Mouse (Mus musculus): Measurements from ENCODE around the gene Lax1. TPM values are rescaled to one million over a fixed set of nuclear protein-coding genes. Genes with fewer than 3 reads are reported as not detected.

Gene Lax1
- polyA plus RNA-seq, 1 experiment from 2014 or later = 0.33 TPM

DNA sequence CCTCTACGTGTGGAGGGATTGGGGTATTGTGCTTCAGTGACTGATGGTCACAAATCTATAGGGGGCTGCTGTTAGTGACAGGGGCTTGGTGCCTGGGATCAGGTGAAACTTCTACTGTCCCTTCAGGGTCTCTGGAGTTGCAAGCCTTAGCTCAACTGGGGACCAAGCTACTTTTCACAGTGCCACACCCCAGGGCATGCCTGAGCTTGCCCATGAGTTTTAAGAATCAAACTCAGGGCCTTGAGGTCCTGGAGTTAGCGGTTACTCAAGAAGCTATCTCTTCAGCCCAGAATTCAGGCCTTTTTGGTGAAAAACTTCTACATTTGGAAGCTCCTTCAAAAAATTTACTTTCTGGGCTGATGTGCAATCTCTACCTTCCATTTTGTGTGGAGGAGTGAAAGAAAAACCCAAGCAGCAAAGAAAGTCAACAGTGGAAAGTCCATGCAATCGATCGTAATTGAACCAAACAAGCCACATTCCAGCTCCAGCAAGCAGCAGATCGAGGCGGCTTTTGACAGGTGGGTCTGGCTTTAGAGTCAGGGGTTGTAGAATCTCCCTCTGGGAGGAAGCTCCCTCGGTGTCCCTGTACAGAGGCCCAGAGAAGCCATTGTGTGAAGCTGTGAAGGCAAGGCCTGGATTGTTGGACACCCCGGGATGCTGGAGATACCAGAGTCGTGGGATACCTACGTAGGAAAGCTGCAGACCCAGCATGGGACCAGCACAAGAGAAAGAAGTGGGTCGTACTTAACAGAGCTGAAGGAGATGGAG lies 25.5 kb downstream of the Lax1 start:
- no peak overlapping the region for H3K9ac ChIP-seq (replicated peaks; ENCODE audit: low read depth)
- TF ChIP-seq EP300 (IDR thresholded peaks at IDR 0.05) = no peak
- TF ChIP-seq CTCF (IDR thresholded peaks at IDR 0.05) = no peak
- H3K9me3 ChIP-seq (ENCODE audit: low read length) = no peaks in the 10 kb centered on the region
- H3K27ac ChIP-seq (ENCODE audit: low read length) = no peak overlapping the region
- no peaks in the 10 kb centered on the region for H3K27me3 ChIP-seq (replicated peaks; ENCODE audit: insufficient read depth, low read length)
- no peak overlapping the region for H3K4me2 ChIP-seq (replicated peaks; ENCODE audit: low read depth, low read length)
- 68% methylated on average over 11 of the region's 11 CpGs for WGBS
- ATAC-seq = no peak
- 0 out of 2 replicates have a peak, but pooled peaks cover 2% of the 10 kb centered on the region for H3K4me1 ChIP-seq (ENCODE audit: insufficient read depth, low read depth, low read length)
- H3K4me3 ChIP-seq (ENCODE audit: low read depth, low read length) = no peak overlapping the region
- DNase-seq (ENCODE audit: low spot score) = no peak
- H3K36me3 ChIP-seq (ENCODE audit: insufficient read depth, low read length) = no peaks in the 10 kb centered on the region

- ATAC-seq (peak; percentile 8), DNase-seq (ENCODE audit: low spot score) (peak; percentile 60)
- Histone ChIP-seq H3K27me3 (replicated peaks; ENCODE audit: insufficient read depth, low read length) (no peaks in the 10 kb centered on the region), H3K4me3 (ENCODE audit: low read depth, low read length) (no peak overlapping the region), H3K36me3 (ENCODE audit: insufficient read depth, low read length) (no peaks in the 10 kb centered on the region), H3K9me3 (ENCODE audit: low read length) (no peaks in the 10 kb centered on the region), H3K4me1 (ENCODE audit: insufficient read depth, low read depth, low read length) (peaks cover 7% of the 10 kb centered on the region; the same call in 1 of the 2 replicates), H3K4me2 (replicated peaks; ENCODE audit: low read depth, low read length) (no peak overlapping the region), H3K9ac (replicated peaks; ENCODE audit: low read depth) (no peak overlapping the region), H3K27ac (ENCODE audit: low read length) (no peak overlapping the region)
- 57% methylated on average over 4 of the region's 4 CpGs for WGBS
- TF ChIP-seq CTCF (IDR thresholded peaks at IDR 0.05) (no peak), EP300 (IDR thresholded peaks at IDR 0.05) (no peak)
Measured at GRCm38 (mm10) chr1:133663427-133663826, 26.5 kb downstream of the Lax1 start.

GRCm38 (mm10) chr1:133662941-133663340 lies 27.0 kb downstream of the Lax1 start:
- H3K4me3 ChIP-seq (ENCODE audit: low read depth, low read length) = no peak overlapping the region
- no peak overlapping the region for H3K27ac ChIP-seq (ENCODE audit: low read length)
- DNase-seq (ENCODE audit: low spot score) (no peak), ATAC-seq (no peak)
- no peaks in the 10 kb centered on the region for H3K9me3 ChIP-seq (ENCODE audit: low read length)
- H3K4me2 ChIP-seq (replicated peaks; ENCODE audit: low read depth, low read length) = no peak overlapping the region
- H3K4me1 ChIP-seq (ENCODE audit: insufficient read depth, low read depth, low read length) = peaks cover 7% of the 10 kb centered on the region; the same call in 1 of the 2 replicates
- WGBS = 95% methylated on average over 7 of the region's 7 CpGs
- H3K27me3 ChIP-seq (replicated peaks; ENCODE audit: insufficient read depth, low read length) = no peaks in the 10 kb centered on the region
- TF ChIP-seq CTCF (IDR thresholded peaks at IDR 0.05) (no peak), EP300 (IDR thresholded peaks at IDR 0.05) (no peak)
- H3K9ac ChIP-seq (replicated peaks; ENCODE audit: low read depth) = no peak overlapping the region
- no peaks in the 10 kb centered on the region for H3K36me3 ChIP-seq (ENCODE audit: insufficient read depth, low read length)

GRCm38 (mm10) chr1:133661203-133661933 lies 28.5 kb downstream of the Lax1 start, which contains the start of gene Gm38394:
TSS of gene Gm38394 (minus strand) at chr1:133661318.
- peak within 1 kb of the TSS; percentile 78 for H3K4me2 ChIP-seq (replicated peaks; ENCODE audit: low read depth, low read length)
- no peaks in the 10 kb centered on the region for H3K27me3 ChIP-seq (replicated peaks; ENCODE audit: insufficient read depth, low read length)
- 2% methylated on average over 26 of the region's 26 CpGs for WGBS
- no peaks in the 10 kb centered on the region for H3K9me3 ChIP-seq (ENCODE audit: low read length)
- peak within 1 kb of the TSS; percentile 87 for H3K9ac ChIP-seq (replicated peaks; ENCODE audit: low read depth)
- TF ChIP-seq EP300 (IDR thresholded peaks at IDR 0.05) (peak; percentile 60), CTCF (IDR thresholded peaks at IDR 0.05) (no peak)
- ATAC-seq = peak; percentile 98
- peak within 1 kb of the TSS; percentile 78 for H3K4me3 ChIP-seq (ENCODE audit: low read depth, low read length)
- peak within 1 kb of the TSS; percentile 95 for H3K27ac ChIP-seq (ENCODE audit: low read length)
- DNase-seq (ENCODE audit: low spot score) = peak; percentile 98
- H3K4me1 ChIP-seq (ENCODE audit: insufficient read depth, low read depth, low read length) = peaks cover 7% of the 10 kb centered on the region; the same call in 1 of the 2 replicates
- no peaks in the 10 kb centered on the region for H3K36me3 ChIP-seq (ENCODE audit: insufficient read depth, low read length)

- Histone ChIP-seq H3K4me1 (ENCODE audit: insufficient read depth, low read depth, low read length) (peaks cover 7% of the 10 kb centered on the region; the same call in 1 of the 2 replicates), H3K9me3 (ENCODE audit: low read length) (no peaks in the 10 kb centered on the region), H3K4me3 (ENCODE audit: low read depth, low read length) (peak within 1 kb of the TSS; percentile 78), H3K4me2 (replicated peaks; ENCODE audit: low read depth, low read length) (peak within 1 kb of the TSS; percentile 78), H3K27ac (ENCODE audit: low read length) (peak within 1 kb of the TSS; percentile 95), H3K9ac (replicated peaks; ENCODE audit: low read depth) (peak within 1 kb of the TSS; percentile 87), H3K27me3 (replicated peaks; ENCODE audit: insufficient read depth, low read length) (no peaks in the 10 kb centered on the region), H3K36me3 (ENCODE audit: insufficient read depth, low read length) (no peaks in the 10 kb centered on the region)
- ATAC-seq (peak; percentile 80), DNase-seq (ENCODE audit: low spot score) (peak; percentile 87)
- WGBS = under 1% methylated on average over 37 of the region's 41 CpGs
- TF ChIP-seq CTCF (IDR thresholded peaks at IDR 0.05) (no peak), EP300 (IDR thresholded peaks at IDR 0.05) (no peak)
Measured at GRCm38 (mm10) chr1:133660466-133661202, 29.3 kb downstream of the Lax1 start, which contains the start of gene Zbed6. TSS of gene Zbed6 (minus strand) at chr1:133660885.
